Mouse (Mus musculus) heart, postnatal 0 days (tissue): Measurements from ENCODE around the gene Ercc5.

Experiments
- CTCF ChIP-seq: IDR thresholded peaks from 2 replicates; pipeline ENCODE4 v1.5.1; 2016; ENCODE audit warnings: antibody characterized with exemption, control low read depth, low read depth
- EP300 ChIP-seq: IDR thresholded peaks from 2 replicates; pipeline ENCODE4 v1.6.1; 2016; ENCODE audit warnings: antibody characterized with exemption, low read depth

DNA sequence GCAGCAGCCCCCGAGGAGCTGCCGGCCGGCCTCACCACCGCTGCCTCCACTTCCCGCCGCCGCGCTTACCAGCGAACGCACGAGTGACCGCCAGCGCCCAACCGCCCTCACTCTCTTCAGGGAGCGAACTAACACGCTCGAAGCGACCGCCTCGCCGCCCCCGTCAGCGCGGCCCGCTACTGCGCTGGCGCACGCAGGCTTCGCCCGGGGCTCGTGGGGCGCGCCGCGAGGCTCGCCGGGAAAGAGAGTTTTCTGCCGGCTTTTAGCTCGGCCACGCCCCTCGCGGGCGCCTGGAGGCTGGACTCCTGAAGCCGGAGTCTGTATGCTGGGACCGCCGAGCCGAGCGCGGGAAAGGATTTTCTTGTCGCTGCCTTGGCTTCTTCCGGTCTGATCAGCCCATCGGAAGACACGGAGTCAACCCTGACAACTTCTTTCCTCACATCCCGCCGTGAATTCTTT is 45.3 kb upstream of the Ercc5 start, which contains the start of gene Tex30:
- TF ChIP-seq CTCF (no peak), EP300 (0 out of 2 replicates have a peak, but pooled peaks have one; percentile 51)
